Comparison of ENCODE assay signal across 23 mouse cellular contexts in genomic region chr17:28901559-28901958, GRCm38 (mm10). TPM values are rescaled to one million over a fixed set of nuclear protein-coding genes. Genes with fewer than 3 reads are reported as not detected.
DNase-seq lines count a peak whose midpoint lies in the region; ATAC-seq and TF ChIP-seq lines count a peak whose summit lies in the region.
"Had no signal": no experiment of that assay in that cellular context is flagged by ENCODE, and none has a peak within 500 bp of the region (broad histone marks: within the 10 kb centered on the region; RNA-seq: fewer than 3 reads in every experiment).

No protein-coding gene starts in this region.

- H3K27me3 ChIP-seq in midbrain, embryonic 16.5 days (ENCODE audit: control insufficient read depth, insufficient read depth, low read depth, low read length) = no peaks in the 10 kb centered on the region
- H3K27me3 ChIP-seq: embryonic facial prominence, embryonic 13.5 days; hindbrain, embryonic 13.5 days; lung, embryonic 15.5 days had no signal

- H3K27ac ChIP-seq in layer of hippocampus, adult 2 months = no peak overlapping the region
- no peak overlapping the region for H3K27ac ChIP-seq in midbrain, embryonic 16.5 days (ENCODE audit: low read length)
- H3K27ac ChIP-seq: embryonic facial prominence, embryonic 13.5 days; hindbrain, embryonic 13.5 days; limb, embryonic 12.5 days; lung, embryonic 15.5 days had no signal

- no peaks in the 10 kb centered on the region for H3K9me3 ChIP-seq in midbrain, embryonic 16.5 days (replicated peaks; ENCODE audit: control insufficient read depth, low read length, poor library complexity, severe bottlenecking)
- H3K9me3 ChIP-seq: embryonic facial prominence, embryonic 13.5 days; G1E; hindbrain, embryonic 13.5 days; limb, embryonic 12.5 days; lung, embryonic 15.5 days had no signal

- H3K4me3 ChIP-seq in layer of hippocampus, adult 2 months = no peak overlapping the region
- no peak overlapping the region for H3K4me3 ChIP-seq in midbrain, embryonic 16.5 days (ENCODE audit: low read depth, low read length)
- H3K4me3 ChIP-seq: embryonic facial prominence, embryonic 13.5 days; hindbrain, embryonic 13.5 days; limb, embryonic 12.5 days; lung, embryonic 15.5 days had no signal

- H3K4me1 ChIP-seq in midbrain, embryonic 16.5 days (ENCODE audit: control insufficient read depth, insufficient read depth, low read length) = peaks cover 12% of the 10 kb centered on the region
- H3K4me1 ChIP-seq: lung, embryonic 15.5 days had no signal

- peak; percentile 39 for DNase-seq in CD4-positive, CD25-positive, alpha-beta regulatory T cell, adult 2 months (ENCODE audit: low read depth, low spot score)
- no peak for DNase-seq in layer of hippocampus, adult 2 months (ENCODE audit: low spot score in 2 of 2)
- DNase-seq in layer of hippocampus, adult 9-10 months (ENCODE audit: low spot score) = no peak
- DNase-seq in 3T3-L1 (ENCODE audit: low read depth, low spot score) (peak; percentile 31), ZHBTc4 (ENCODE audit: low read depth, low spot score) (peak; percentile 66)
- no peak for DNase-seq in gastrocnemius, adult 8-10 months (ENCODE audit: low spot score in 2 of 2)
- DNase-seq: adrenal gland, postnatal 36 days; cerebellum, postnatal 36 days; kidney, adult 8-10 months; retina, postnatal 1 day; spleen, adult 18-20 months; thymus, postnatal 14 days had no signal

- 71% methylated on average over 4 of the region's 4 CpGs for WGBS in midbrain, embryonic 16.5 days

- H3K4me2 ChIP-seq in midbrain, embryonic 16.5 days (ENCODE audit: low read length) = no peak overlapping the region
- H3K4me2 ChIP-seq: embryonic facial prominence, embryonic 13.5 days; hindbrain, embryonic 13.5 days; limb, embryonic 12.5 days; lung, embryonic 15.5 days had no signal

- no peak for ATAC-seq in CD4-positive, CD25-positive, alpha-beta regulatory T cell, adult 4 months
- no peak for ATAC-seq in midbrain, embryonic 16.5 days
- ATAC-seq: activated CD4-positive, CD25-positive, alpha-beta regulatory T cell, adult 4 months had no signal

- H3K36me3 ChIP-seq in midbrain, embryonic 16.5 days (ENCODE audit: control insufficient read depth, insufficient read depth, low read length) = no peaks in the 10 kb centered on the region
- H3K36me3 ChIP-seq: embryonic facial prominence, embryonic 13.5 days; G1E; hindbrain, embryonic 13.5 days; limb, embryonic 12.5 days; lung, embryonic 15.5 days had no signal

- H3K9ac ChIP-seq in midbrain, embryonic 16.5 days (ENCODE audit: low read depth, low read length) = no peak overlapping the region
- H3K9ac ChIP-seq: embryonic facial prominence, embryonic 13.5 days; hindbrain, embryonic 13.5 days; limb, embryonic 12.5 days; lung, embryonic 15.5 days had no signal

- peak; percentile 48 for TF ChIP-seq CTCF in layer of hippocampus, adult 2 months (conservative IDR thresholded peaks at IDR 0.05)

RNA-seq across cellular contexts. Expression of gene 4930539E08Rik, which starts 13.6 kb away (rescaled TPM):
- polyA plus RNA-seq in CD4-positive, CD25-positive, alpha-beta regulatory T cell, adult 4 months (2017; shearing (Covaris generic)) = 1 to 10 TPM; 2.0 to 3.4 TPM
- 1 to 10 TPM; 4.0 to 4.1 TPM for total RNA-seq in layer of hippocampus, adult 2 months (2021)
- polyA plus RNA-seq in midbrain, embryonic 16.5 days (2015; fragmentation: Nextera tagmentation; extraction: Ambion mirVana) = 3.0 and 4.0 TPM in 2 replicates
- total RNA-seq in gastrocnemius, adult 8-10 months (2022) = not detected
- total RNA-seq: adrenal gland, postnatal 36 days had no signal
- polyA plus RNA-seq: G1E had no signal

RNA-seq across cellular contexts. Expression of gene Pxt1, which starts 42.1 kb away (rescaled TPM):
- polyA plus RNA-seq in CD4-positive, CD25-positive, alpha-beta regulatory T cell, adult 4 months (2017; shearing (Covaris generic)) = not detected
- not detected for total RNA-seq in layer of hippocampus, adult 2 months (2021)
- polyA plus RNA-seq in midbrain, embryonic 16.5 days (2015; fragmentation: Nextera tagmentation; extraction: Ambion mirVana) = not detected in 2 replicates
- total RNA-seq in gastrocnemius, adult 8-10 months (2022) = not detected
- total RNA-seq: adrenal gland, postnatal 36 days; G1E; granulocyte monocyte progenitor cell, adult 5-6 weeks; megakaryocyte-erythroid progenitor cell, adult 5-6 weeks had no signal
- polyA plus RNA-seq: embryonic facial prominence, embryonic 13.5 days; hindbrain, embryonic 13.5 days; neural tube, embryonic 14.5 days had no signal

RNA-seq across cellular contexts. Expression of gene Pnpla1, which starts 43.3 kb away (rescaled TPM):
- not detected for polyA plus RNA-seq in CD4-positive, CD25-positive, alpha-beta regulatory T cell, adult 4 months (2017; shearing (Covaris generic))
- under 1 TPM; 0.49 to 0.56 TPM for total RNA-seq in layer of hippocampus, adult 2 months (2021)
- polyA plus RNA-seq in midbrain, embryonic 16.5 days (2015; fragmentation: Nextera tagmentation; extraction: Ambion mirVana) = 0.06 TPM in 1 of 2 replicates, not detected in the other
- total RNA-seq in gastrocnemius, adult 8-10 months (2022) = not detected
- total RNA-seq: G1E; megakaryocyte-erythroid progenitor cell, adult 5-6 weeks had no signal
- polyA plus RNA-seq: activated CD4-positive, CD25-positive, alpha-beta regulatory T cell, adult 4 months; G1E; hindbrain, embryonic 13.5 days; limb, embryonic 12.5 days; lung, embryonic 15.5 days had no signal

RNA-seq across cellular contexts. Expression of gene Kctd20, which starts 50.2 kb away (rescaled TPM):
- polyA plus RNA-seq in CD4-positive, CD25-positive, alpha-beta regulatory T cell, adult 4 months (2017; shearing (Covaris generic)) = 10 to 100 TPM; 33.3 to 62.9 TPM
- total RNA-seq in layer of hippocampus, adult 2 months (2021) = 10 to 100 TPM; 58.7 to 64.4 TPM
- polyA plus RNA-seq in midbrain, embryonic 16.5 days (2015; fragmentation: Nextera tagmentation; extraction: Ambion mirVana) = 92.4 and 93.4 TPM in 2 replicates
- total RNA-seq in gastrocnemius, adult 8-10 months (2022) = 10 to 100 TPM; 27.0 to 38.6 (median 28.7) TPM

Comparison
In these comparisons a context has a peak if more than half of its experiments do, and no peak if none do; other contexts are left out.
1. DNase-seq: peak in CD4-positive, CD25-positive, alpha-beta regulatory T cell, adult 2 months (single experiment), 3T3-L1 (single experiment) and ZHBTc4 (single experiment); none in layer of hippocampus, adult 2 months (0 of 2), layer of hippocampus, adult 9-10 months (single experiment) and gastrocnemius, adult 8-10 months (0 of 2).
2. RNA of gene 4930539E08Rik, which starts 13.6 kb away (total RNA-seq): 4.0 to 4.1 TPM in layer of hippocampus, adult 2 months; not detected in gastrocnemius, adult 8-10 months; every median in the first group is over 4 times any median in the second.